Mouse (Mus musculus) gastrocnemius, postnatal 14 days (tissue): ENCODE results near the gene Nos2. TPM values are rescaled to one million over a fixed set of nuclear protein-coding genes. Genes with fewer than 3 reads are reported as not detected.

Experiments used
- DNase-seq: peaks from one replicate; pipeline ENCODE4 v3.0.0; 2021; ENCODE audit warnings: mixed read lengths
- intact Hi-C: fragments of 180-260 bp; cut with DNase I; formaldehyde crosslinking; loops from one replicate; pipeline ENCODE4 v1.15.1; 2025; ENCODE audit warnings: low total_unique reads
- long read RNA-seq, 2 experiments: library from polyadenylated mRNA; stranded (forward); transcript quantifications; one replicate each; pipeline ENCODE4 v2.0.0; 2021
- total RNA-seq, 2 experiments: library from RNA; stranded (reverse); gene quantifications; 2 replicates each; pipeline ENCODE4 v1.2.3; 2021

Gene Nos2
- 1 to 10 TPM; 3.6 to 4.7 TPM for total RNA-seq
- long read RNA-seq, experiment 1, transcript Nos2-203 (26 exons, 3,429 nt): major isoform, 6 of 6 reads
- long read RNA-seq, experiment 1, partial matches to known transcripts: 0 of 6 reads
- long read RNA-seq, experiment 1, other reads (novel, unspliced or antisense): 0 of 6 reads
- long read RNA-seq, experiment 2, transcript Nos2-203 (26 exons, 3,429 nt): major isoform, 15 of 20 reads
- long read RNA-seq, experiment 2, partial matches to known transcripts: 1 of 20 reads
- long read RNA-seq, experiment 2, other reads (novel, unspliced or antisense): 4 of 20 reads

GRCm38 (mm10) chr11:78920411-78920939 is at the start of gene Nos2:
TSS of gene Nos2 (plus strand) at chr11:78920787.
- no peak for DNase-seq
- intact Hi-C loops: loop anchor here (5.0 kb wide), 1 partner anchor 63 kb away; no protein-coding TSS in a partner anchor

DNA sequence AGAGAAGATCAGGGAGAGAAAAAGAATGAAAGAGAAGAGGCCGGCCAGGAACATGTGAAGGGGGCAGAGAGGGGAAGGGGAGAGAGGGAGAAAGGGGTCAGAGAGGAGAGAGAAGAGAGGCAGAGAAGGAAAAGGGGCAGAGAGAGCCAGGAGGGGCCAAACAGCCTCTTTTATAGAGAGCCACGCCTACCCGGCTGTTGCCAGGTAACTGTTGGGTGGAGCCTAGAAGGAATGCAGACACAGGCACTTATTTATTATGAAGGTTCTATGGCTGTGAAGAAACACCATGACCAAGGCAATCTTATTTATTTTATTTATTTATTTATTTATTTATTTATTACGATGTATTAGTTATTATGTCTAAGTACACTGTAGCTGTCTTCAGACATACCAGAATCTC is 49.7 kb upstream of the Nos2 start:
- intact Hi-C loops: no loop called here
- DNase-seq: no peak

DNA sequence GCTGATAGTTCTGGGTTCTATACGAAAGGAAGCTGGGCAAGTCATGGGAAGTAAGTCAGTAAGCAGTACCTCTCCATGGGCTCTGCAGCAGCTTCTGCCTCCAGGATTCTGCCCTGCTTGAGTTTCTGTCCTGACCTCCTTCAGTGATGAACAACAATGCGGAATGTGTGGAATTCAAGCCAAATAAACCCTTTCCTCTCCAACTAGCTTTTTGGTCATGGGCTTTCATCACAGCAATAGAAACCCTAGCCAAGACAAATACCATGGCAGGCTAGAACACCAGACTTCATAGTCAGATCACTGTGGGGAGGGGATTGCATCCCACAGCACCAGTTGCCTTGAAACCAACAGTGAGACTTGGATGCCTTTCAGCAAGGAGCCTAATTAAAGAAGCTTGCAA is 47.8 kb upstream of the Nos2 start:
- intact Hi-C loops: no loop called here
- no peak for DNase-seq

DNA sequence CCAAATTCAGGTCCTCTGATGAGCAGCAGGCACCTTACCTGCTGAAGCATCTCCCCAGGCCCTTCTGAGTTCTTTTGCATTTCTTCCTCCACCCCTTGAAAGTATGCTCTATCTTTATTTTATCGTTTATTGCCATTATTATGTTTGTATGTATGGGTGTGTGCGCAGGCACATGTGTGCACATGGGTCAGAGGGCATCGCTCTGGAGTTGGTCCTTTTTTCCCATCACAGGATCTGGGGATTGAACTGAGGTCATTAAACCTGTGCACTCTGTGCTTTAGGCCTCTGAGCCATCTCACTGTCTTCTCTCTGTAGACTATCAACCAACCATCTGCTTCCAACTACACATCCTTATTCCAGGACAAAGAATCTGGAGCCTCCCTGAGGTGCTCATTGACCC is 40.9 kb upstream of the Nos2 start:
- no peak for DNase-seq
- intact Hi-C loops: no loop called here

- no peak for DNase-seq
- intact Hi-C loops: no loop called here
These were observed 33.9 kb upstream of the Nos2 start for GRCm38 (mm10) chr11:78886693-78887092.

DNA sequence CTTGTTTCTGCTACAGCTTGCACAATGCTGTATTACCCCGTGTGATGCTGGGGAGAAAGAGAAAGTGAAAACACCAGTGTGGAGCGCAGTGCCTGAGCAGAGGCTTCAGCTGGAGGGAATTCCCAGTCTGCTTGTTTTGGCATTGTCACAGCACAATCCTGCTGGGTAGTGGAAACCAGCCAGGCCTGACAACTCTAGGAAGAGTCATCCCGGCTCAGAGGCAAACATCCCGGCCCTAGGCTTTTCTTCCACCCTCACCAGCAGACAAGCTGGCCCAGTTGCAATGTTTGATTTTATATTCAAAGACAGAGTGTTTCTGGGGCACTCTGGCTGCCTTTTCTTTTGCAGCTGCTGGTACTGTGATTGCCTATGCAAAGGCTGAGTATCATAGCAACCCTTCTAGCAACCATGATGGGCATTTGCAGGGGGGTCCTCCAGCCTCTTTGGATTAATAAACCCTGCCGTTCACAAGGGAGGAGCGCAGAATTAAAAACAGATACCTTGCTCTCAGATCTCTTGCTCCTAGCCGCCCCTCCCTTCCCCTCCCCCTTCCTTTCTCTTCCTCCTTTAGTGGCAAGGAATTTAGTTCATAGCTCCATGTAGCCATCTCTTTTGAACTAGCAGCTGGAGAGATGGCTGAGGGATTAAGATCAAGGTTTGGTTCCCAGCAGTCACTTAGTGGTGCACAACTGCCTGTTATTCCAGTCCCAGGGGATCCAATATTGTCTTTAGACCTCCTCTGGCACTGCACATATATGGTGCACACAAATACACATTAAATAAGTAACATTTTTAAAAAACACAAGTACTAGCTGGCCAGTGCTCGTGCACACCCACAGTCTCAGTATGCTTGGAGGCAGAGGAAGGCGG is 33.2 kb upstream of the Nos2 start:
- DNase-seq: peak; percentile 78
- intact Hi-C loops: no loop called here

DNA sequence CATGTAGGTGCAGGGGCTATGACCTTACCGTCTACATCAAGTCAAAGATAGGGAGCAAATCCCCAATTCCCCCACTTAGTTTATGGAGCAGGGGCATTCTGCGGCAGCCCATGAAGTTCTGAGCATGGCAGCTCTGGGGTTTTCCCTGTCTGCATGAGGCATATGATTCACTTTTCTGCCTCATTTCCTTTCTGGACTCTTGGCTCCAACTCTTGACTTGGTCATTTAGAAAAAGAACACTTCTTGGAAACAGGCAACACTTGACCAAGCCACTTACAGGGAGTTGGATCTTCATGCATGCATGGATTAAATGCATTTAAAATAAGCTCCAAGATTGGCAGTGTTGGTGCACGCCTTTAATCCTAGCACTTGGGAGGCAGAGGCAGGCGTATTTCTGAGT is 31.4 kb upstream of the Nos2 start:
- intact Hi-C loops: no loop called here
- no peak for DNase-seq

- intact Hi-C loops: no loop called here
- peak; percentile 20 for DNase-seq
These were observed 24.0 kb upstream of the Nos2 start for GRCm38 (mm10) chr11:78896357-78897123.

- intact Hi-C loops: no loop called here
- no peak for DNase-seq
These were observed 5.1 kb upstream of the Nos2 start for GRCm38 (mm10) chr11:78915473-78915872.

- intact Hi-C loops: no loop called here
- DNase-seq: no peak
These were observed 4.2 kb upstream of the Nos2 start for GRCm38 (mm10) chr11:78916410-78916809.

- intact Hi-C loops: loop anchor here (5.0 kb wide), 1 partner anchor 62 kb away; no protein-coding TSS in a partner anchor
- no peak for DNase-seq
These were observed 842 bp upstream of the Nos2 start for GRCm38 (mm10) chr11:78919745-78920144.

DNA sequence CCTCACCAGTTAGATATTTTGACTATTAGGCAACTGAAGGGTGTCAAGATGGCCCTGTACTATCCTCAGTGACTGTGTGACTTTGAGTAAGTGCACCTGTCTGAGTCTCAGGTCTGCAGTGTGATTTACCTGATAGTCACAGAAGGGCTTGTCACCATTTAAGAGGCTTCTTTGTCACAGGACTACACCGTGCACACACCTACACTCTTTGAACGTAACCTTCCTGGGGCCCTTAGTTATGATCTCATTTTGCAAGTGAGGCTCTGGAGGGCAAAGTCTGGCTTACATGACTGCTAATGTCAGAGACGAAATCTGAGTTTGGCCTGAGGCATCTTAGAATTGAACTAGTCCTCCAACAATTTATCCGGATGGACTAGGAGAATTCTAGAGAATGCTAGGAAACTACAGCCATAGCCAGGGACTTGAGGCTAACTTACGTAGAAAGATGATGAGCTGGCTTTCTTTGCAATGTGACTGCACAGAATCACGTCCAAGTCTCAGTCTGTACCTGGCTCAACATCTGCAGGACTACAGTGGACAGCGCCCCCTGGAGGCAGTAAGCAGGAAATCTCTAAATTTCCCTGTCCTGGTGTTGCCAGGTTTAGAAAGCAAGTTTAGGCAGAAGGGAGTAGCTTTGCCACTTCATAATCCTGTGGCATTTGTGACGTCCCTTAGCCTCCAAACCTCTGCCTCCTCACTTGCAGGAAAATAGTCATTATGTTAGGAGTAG is 2.3 kb downstream of the Nos2 start:
- DNase-seq: peak; percentile 38
- intact Hi-C loops: loop anchor here (5.0 kb wide), 1 partner anchor 66 kb away; no protein-coding TSS in a partner anchor

DNA sequence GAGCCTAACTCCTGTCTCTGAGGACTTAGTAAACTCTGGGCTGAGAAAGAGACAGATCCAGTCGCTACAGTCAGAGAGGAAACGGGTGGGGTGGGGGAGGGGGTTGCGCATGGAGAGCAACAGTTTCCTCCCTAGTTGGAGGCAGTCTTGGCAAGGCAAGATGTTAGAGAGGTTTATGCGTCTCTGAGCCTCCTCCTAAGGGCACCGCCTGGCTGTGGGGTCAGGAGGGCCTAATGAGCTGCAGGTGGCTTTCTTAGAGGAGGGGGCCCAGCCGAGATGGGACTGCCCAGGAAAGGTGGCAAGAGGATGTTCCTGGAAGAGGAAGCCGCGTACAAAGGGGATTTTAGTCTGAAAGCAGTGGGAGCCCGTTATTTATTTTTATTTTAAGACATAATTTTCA is 3.5 kb downstream of the Nos2 start:
- intact Hi-C loops: loop anchor here (5.0 kb wide), 1 partner anchor 67 kb away; no protein-coding TSS in a partner anchor
- no peak for DNase-seq

GRCm38 (mm10) chr11:78924916-78925315 is 4.3 kb downstream of the Nos2 start:
- intact Hi-C loops: loop anchor here (5.0 kb wide), 1 partner anchor 68 kb away; no protein-coding TSS in a partner anchor
- peak; percentile 25 for DNase-seq

DNA sequence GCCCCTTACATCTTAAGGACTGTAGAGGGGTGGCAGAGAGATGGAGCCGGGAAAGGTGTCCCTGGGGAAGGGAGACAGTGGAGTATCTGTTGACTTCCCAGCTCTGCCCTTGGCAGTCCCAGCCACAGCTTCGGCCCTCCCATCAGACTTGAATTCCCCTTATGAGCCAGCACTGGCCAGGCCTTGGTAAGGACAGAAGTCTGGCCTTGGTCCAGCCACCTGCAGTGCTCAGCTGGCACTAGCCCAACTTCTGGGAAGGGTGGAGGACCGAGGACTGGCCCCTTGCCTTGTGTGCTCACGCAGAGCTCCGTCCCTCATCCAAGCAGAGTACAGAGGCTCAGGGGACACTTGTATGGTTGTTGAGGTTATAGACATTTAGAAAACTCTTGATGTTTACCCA is 8.8 kb downstream of the Nos2 start:
- DNase-seq: peak; percentile 70
- intact Hi-C loops: no loop called here

- intact Hi-C loops: no loop called here
- no peak for DNase-seq
These were observed 13.7 kb downstream of the Nos2 start for GRCm38 (mm10) chr11:78934307-78934706.

DNA sequence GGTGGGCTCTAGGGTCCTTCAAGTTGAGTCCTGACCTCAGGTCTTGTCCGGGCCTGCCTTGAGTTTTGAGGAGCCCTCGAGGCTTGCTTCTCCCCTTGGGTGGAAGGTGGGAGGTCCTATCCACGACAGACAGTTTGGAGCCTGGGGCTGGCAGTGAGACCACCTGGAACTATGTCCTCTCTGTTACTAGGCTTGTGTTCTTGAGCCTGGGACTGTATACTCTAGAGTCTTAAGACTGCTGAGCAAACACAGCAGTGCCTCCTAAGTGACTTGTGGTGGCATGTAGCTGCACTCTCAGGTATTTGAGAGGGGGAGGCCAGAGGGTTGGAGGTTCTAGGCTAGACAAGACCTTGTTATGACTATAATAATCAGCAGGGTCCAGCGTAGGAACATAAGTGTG is 14.1 kb downstream of the Nos2 start:
- intact Hi-C loops: no loop called here
- DNase-seq: no peak

DNA sequence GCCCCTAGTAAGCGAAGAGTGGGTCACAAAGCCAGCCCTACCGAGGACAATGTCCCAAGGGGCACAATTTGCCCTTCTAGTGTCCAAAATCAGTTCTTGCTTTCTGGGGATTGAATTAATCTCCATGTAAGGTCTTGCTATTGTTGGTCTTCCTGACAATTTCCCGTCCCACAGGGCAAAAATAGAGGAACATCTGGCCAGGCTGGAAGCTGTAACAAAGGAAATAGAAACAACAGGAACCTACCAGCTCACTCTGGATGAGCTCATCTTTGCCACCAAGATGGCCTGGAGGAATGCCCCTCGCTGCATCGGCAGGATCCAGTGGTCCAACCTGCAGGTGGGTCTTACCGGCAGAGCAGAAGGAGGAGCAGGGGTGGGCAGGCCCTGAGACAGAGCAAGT is 14.6 kb downstream of the Nos2 start:
- no peak for DNase-seq
- intact Hi-C loops: no loop called here

GRCm38 (mm10) chr11:78943083-78943482 is 22.5 kb downstream of the Nos2 start:
- no peak for DNase-seq
- intact Hi-C loops: no loop called here
